Mouse (Mus musculus) gastrocnemius, adult 2 months (tissue): Measurements from ENCODE around the gene Atp6v1b1. TPM values are rescaled to one million over a fixed set of nuclear protein-coding genes. Genes with fewer than 3 reads are reported as not detected.

ENCODE experiments used
- DNase-seq: peaks from one replicate; pipeline ENCODE4 v3.0.0; 2022
- H3K27ac ChIP-seq: fragments of 200-600 bp; 2 replicates; pipeline ENCODE4 v1.8.1; 2022; ENCODE audit warnings: mild to moderate bottlenecking
- H3K4me3 ChIP-seq: fragments of 200-600 bp; 2 replicates; pipeline ENCODE4 v1.8.1; 2022; ENCODE audit warnings: mild to moderate bottlenecking, moderate library complexity
- CTCF ChIP-seq: fragments of 200-600 bp; IDR thresholded peaks from 2 replicates; pipeline ENCODE4 v1.8.1; 2022; ENCODE audit warnings: antibody characterized with exemption, mild to moderate bottlenecking, moderate library complexity
- intact Hi-C: fragments of 180-260 bp; cut with DNase I; formaldehyde crosslinking; loops from one replicate; pipeline ENCODE4 v1.15.1; 2025
- total RNA-seq, 2 experiments: library from RNA; stranded (reverse); gene quantifications; 2 replicates each; pipeline ENCODE4 v1.2.3; 2021

Atp6v1b1 gene
- total RNA-seq, 2 experiments from 2014 or later = not detected

GRCm38 (mm10) chr6:83795492-83795900 lies 52.7 kb downstream of the Atp6v1b1 start:
- Histone ChIP-seq H3K27ac (peak overlapping the region; percentile 98), H3K4me3 (peak overlapping the region; percentile 89)
- TF ChIP-seq CTCF = no peak
- intact Hi-C loops = loop anchor here (2.0 kb wide), 1 partner anchor 35 kb away; the partner anchor contains the start of gene Paip2b
- peak; percentile 36 for DNase-seq

DNA sequence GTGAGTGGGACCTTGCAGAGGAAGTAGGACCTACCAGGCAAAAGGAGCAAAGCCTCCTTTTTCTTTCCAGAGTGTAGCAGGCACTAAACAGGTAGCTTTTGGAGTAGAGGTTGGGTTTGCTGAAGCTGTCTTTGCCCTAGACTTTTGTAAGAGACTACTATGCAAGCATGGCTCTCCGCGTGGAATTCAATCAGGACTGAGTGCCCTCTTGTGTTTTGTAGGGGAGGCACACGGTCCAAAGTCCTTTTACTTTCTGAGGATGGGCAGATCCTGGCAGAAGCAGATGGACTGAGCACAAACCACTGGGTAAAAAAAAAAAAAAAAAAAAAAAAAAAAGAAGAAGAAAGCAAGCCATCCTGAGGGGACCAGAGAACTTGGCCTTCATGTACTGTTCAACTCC lies 53.9 kb downstream of the Atp6v1b1 start:
- no peak for DNase-seq
- TF ChIP-seq CTCF = no peak
- H3K27ac ChIP-seq = no peak overlapping the region
- intact Hi-C loops = no loop called here
- no peak overlapping the region for H3K4me3 ChIP-seq

GRCm38 (mm10) chr6:83802033-83802432 lies 59.2 kb downstream of the Atp6v1b1 start:
- TF ChIP-seq CTCF = no peak
- Histone ChIP-seq H3K27ac (no peak overlapping the region), H3K4me3 (no peak overlapping the region)
- intact Hi-C loops = no loop called here
- DNase-seq = no peak

- intact Hi-C loops = no loop called here
- no peak overlapping the region for H3K4me3 ChIP-seq
- no peak for DNase-seq
- no peak for TF ChIP-seq CTCF
- H3K27ac ChIP-seq = no peak overlapping the region
Measured at GRCm38 (mm10) chr6:83802846-83803245, 60.1 kb downstream of the Atp6v1b1 start.

Other genes starting within 250 kb of the Atp6v1b1 start
- gene Dguok, start 236.0 kb upstream of the Atp6v1b1 start, total RNA-seq = 10 to 100 TPM; 17.8 to 20.6 TPM
- gene Actg2, start 206.7 kb upstream of the Atp6v1b1 start, total RNA-seq = under 1 TPM; 0.31 to 0.47 TPM
- gene Stambp, start 170.3 kb upstream of the Atp6v1b1 start, total RNA-seq = 1 to 10 TPM; 5.2 to 7.4 TPM
- gene Clec4f, start 86.8 kb upstream of the Atp6v1b1 start, total RNA-seq = not detected
- gene Cd207, start 65.1 kb upstream of the Atp6v1b1 start, total RNA-seq = not detected
- gene Vax2, start 31.7 kb upstream of the Atp6v1b1 start, total RNA-seq = not detected
- not detected for gene Ankrd53, start 19.7 kb downstream of the Atp6v1b1 start, total RNA-seq
- gene Tex261, start 32.8 kb downstream of the Atp6v1b1 start, total RNA-seq = 10 to 100 TPM; 42.0 to 47.9 TPM
- gene Nagk, start 52.0 kb downstream of the Atp6v1b1 start, total RNA-seq = 1 to 10 TPM; 5.3 to 5.5 TPM
- 100 to 1,000 TPM in 1 of 2 experiments, 10 to 100 TPM in 1; 89.1 to 102 TPM for gene Paip2b, start 88.8 kb downstream of the Atp6v1b1 start, total RNA-seq
- 10 to 100 TPM; 50.4 to 52.1 TPM for gene Zfp638, start 124.1 kb downstream of the Atp6v1b1 start, total RNA-seq